In the genomic region with DNA sequence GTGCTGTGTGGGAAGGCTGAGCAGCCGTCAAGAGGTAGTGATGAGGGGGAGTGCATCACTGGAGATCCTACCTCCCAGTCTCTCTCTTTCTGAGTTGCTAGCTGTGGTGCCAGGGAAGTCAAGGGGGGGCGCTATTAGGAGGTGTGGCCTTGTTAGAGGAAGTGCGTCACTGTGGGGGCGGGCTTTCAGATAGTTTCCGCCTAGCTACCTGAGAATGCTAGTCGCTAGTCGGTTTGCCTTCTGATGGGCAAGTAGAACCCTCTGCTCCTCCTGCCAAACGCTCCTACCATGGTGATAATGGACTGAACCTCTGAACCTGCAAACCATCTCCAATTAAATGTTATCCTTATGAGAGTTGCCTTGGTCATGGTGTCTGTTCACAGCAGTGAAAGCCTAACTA, we compare ENCODE assay signal across 20 mouse cellular contexts.
DNase-seq lines count a peak whose midpoint lies in the region; TF ChIP-seq lines count a peak whose summit lies in the region.
"Had no signal": no experiment of that assay in that cellular context is flagged by ENCODE, and none has a peak within 500 bp of the region (broad histone marks: within the 10 kb centered on the region; RNA-seq: fewer than 3 reads in every experiment).

No protein-coding gene starts in this region.

- no peak overlapping the region for H3K27ac ChIP-seq in layer of hippocampus, adult 2 months
- H3K27ac ChIP-seq: embryonic facial prominence, embryonic 13.5 days; limb, embryonic 12.5 days; liver, embryonic 13.5 days; macrophage; midbrain, embryonic 12.5 days; neural tube, embryonic 15.5 days had no signal

- no peak overlapping the region for H3K4me3 ChIP-seq in layer of hippocampus, adult 2 months
- H3K4me3 ChIP-seq: embryonic facial prominence, embryonic 13.5 days; limb, embryonic 12.5 days; liver, embryonic 13.5 days; midbrain, embryonic 12.5 days; myocyte; neural tube, embryonic 15.5 days had no signal

- no peak for TF ChIP-seq CTCF in layer of hippocampus, adult 2 months (conservative IDR thresholded peaks at IDR 0.05)

- DNase-seq in layer of hippocampus, adult 2 months (ENCODE audit: low spot score in 2 of 2): peak; percentile 17 to 36
- DNase-seq in layer of hippocampus, adult 9-11 months: no peak
- DNase-seq in thymus, postnatal 25 days: peak; percentile 2
- no peak for DNase-seq in thymus, adult 18-20 months
- peak; percentile 32 for DNase-seq in lung, postnatal 10 days
- no peak for DNase-seq in kidney, adult 11 months
- no peak for DNase-seq in adrenal gland, adult 2 months
- DNase-seq: adrenal gland, postnatal 10 days; B cell, adult 2 months; cerebellum, adult 11 months; heart, adult 11 months; kidney, adult 8-10 months; kidney, postnatal 36 days; liver, embryonic 13.5 days had no signal

Comparison
In these comparisons a context has a peak if more than half of its experiments do, and no peak if none do; other contexts are left out.
1. DNase-seq: peak in layer of hippocampus, adult 2 months (2 of 2), thymus, postnatal 25 days (single experiment) and lung, postnatal 10 days (single experiment); none in layer of hippocampus, adult 9-11 months (single experiment), thymus, adult 18-20 months (0 of 2), kidney, adult 11 months (single experiment) and adrenal gland, adult 2 months (single experiment).